Mouse (Mus musculus): ENCODE results near the gene Otud4. TPM values are rescaled to one million over a fixed set of nuclear protein-coding genes. Genes with fewer than 3 reads are reported as not detected.

Gene Otud4
- total and polyA plus RNA-seq, 3 experiments = 45.3 to 53.4 (median 51.7) TPM

DNA sequence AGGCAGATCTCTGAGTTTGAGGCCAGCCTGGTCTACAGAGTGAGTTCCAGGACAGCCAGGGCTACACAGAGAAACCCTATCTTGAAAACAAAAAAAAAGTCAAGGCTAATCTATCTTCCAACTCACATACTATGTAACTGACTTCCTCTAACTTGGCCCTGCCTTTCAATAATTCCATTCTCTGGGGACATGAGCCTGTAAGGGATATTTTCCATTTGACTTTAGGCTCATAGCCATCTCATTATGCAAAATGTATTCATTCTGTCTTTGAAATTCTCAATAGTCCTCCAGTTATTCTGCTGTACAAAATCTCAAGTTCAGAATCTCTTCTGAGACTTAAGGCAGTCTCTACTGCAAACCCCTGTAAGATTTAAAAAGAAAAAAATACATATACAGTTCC is 82.1 kb downstream of the Otud4 start:
- TF ChIP-seq MAX (IDR thresholded peaks at IDR 0.05; ENCODE audit: low read length) = no peak
- no peak for TF ChIP-seq KAT2A (conservative IDR thresholded peaks at IDR 0.05; ENCODE audit: low read depth, low read length)
- no peak for TF ChIP-seq RCOR1 (IDR thresholded peaks at IDR 0.05; ENCODE audit: low read depth, low read length)
- no peak for TF ChIP-seq ZC3H11A (IDR thresholded peaks at IDR 0.05; ENCODE audit: low read depth, low read length)
- TF ChIP-seq MEF2A (IDR thresholded peaks at IDR 0.05; ENCODE audit: extremely low read depth, insufficient replicate concordance, low read depth, low read length, poor library complexity, severe bottlenecking) = no peak
- TF ChIP-seq POLR2AphosphoS5 (IDR thresholded peaks at IDR 0.05; ENCODE audit: borderline replicate concordance, low read depth, low read length) = no peak
- TF ChIP-seq MYC (IDR thresholded peaks at IDR 0.05; ENCODE audit: low read depth, low read length) = no peak
- TF ChIP-seq CHD2 (IDR thresholded peaks at IDR 0.05; ENCODE audit: low read length) = no peak
- no peak for TF ChIP-seq SMC3 (IDR thresholded peaks at IDR 0.05; ENCODE audit: low read depth, low read length)
- TF ChIP-seq USF2 (IDR thresholded peaks at IDR 0.05; ENCODE audit: borderline replicate concordance in 1 of 2, insufficient read depth in 1 of 2, low read depth in 1 of 2, low read length in 2 of 2) = no peak
- no peak for TF ChIP-seq MAFK (IDR thresholded peaks at IDR 0.05; ENCODE audit: borderline replicate concordance, low read depth, low read length)
- TF ChIP-seq ETS1 (IDR thresholded peaks at IDR 0.05; ENCODE audit: low read depth, low read length) = no peak
- TF ChIP-seq TAL1 (IDR thresholded peaks at IDR 0.05; ENCODE audit: low read length) = no peak
- TF ChIP-seq NELFE (IDR thresholded peaks at IDR 0.05; ENCODE audit: low read depth, low read length) = no peak
- no peak for TF ChIP-seq RAD21 (IDR thresholded peaks at IDR 0.05; ENCODE audit: low read depth, low read length)
- no peak for TF ChIP-seq MYB (IDR thresholded peaks at IDR 0.05; ENCODE audit: low read depth, low read length)
- no peak for TF ChIP-seq ELF1 (IDR thresholded peaks at IDR 0.05; ENCODE audit: low read depth, low read length)
- Histone ChIP-seq H3K79me2 (ENCODE audit: control insufficient read depth, insufficient read depth, low read length, poor library complexity) (no peaks in the 10 kb centered on the region), H3K4me1 (ENCODE audit: control insufficient read depth in 1 of 2, insufficient read depth in 2 of 2, low read length in 2 of 2) (peaks cover 0 to 5% of the 10 kb centered on the region in 2 experiments; a peak in 2 of 4 replicates), H3K4me3 (ENCODE audit: control insufficient read depth in 1 of 2, insufficient read depth in 1 of 2, low read depth in 2 of 2, low read length in 2 of 2) (no peak overlapping the region), H3K27ac (ENCODE audit: control insufficient read depth, low read depth, low read length) (no peak overlapping the region), H3K9ac (ENCODE audit: control insufficient read depth, low read depth, low read length, poor library complexity, severe bottlenecking) (no peak overlapping the region), H3K36me3 (ENCODE audit: control insufficient read depth in 1 of 2, insufficient read depth in 2 of 2, low read length in 2 of 2) (peaks cover 7 to 17% of the 10 kb centered on the region in 2 experiments), H3K27me3 (ENCODE audit: control insufficient read depth in 1 of 2, insufficient read depth in 2 of 2, low read length in 2 of 2) (no peaks in the 10 kb centered on the region), H3K9me3 (replicated peaks; ENCODE audit: insufficient read depth, low read length) (no peaks in the 10 kb centered on the region)
- DNase-seq (ENCODE audit: low read depth, low spot score) = no peak

DNA sequence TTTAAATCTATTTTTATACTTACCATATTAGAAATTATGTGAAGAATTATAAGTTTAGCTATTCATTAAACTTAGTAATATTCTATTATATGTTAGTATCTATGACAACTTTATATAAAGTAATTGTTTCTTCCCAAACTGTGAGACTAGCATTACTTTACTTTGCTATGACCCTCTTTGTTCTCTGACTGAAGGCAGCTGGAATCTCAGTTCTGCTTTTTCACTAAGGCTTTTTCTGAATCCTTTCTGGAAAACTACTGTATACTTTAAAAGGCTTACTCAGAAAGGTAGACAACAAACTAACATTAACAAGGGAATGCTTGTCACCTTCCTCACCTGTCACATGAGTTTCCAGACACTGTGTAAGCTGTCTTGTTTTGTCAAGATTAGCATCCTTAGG is 83.9 kb downstream of the Otud4 start:
- Histone ChIP-seq H3K4me1 (ENCODE audit: control insufficient read depth in 1 of 2, insufficient read depth in 2 of 2, low read length in 2 of 2) (peaks cover 0 to 5% of the 10 kb centered on the region in 2 experiments; a peak in 2 of 4 replicates), H3K9me3 (replicated peaks; ENCODE audit: insufficient read depth, low read length) (no peaks in the 10 kb centered on the region), H3K4me3 (ENCODE audit: control insufficient read depth in 1 of 2, insufficient read depth in 1 of 2, low read depth in 2 of 2, low read length in 2 of 2) (no peak overlapping the region), H3K79me2 (ENCODE audit: control insufficient read depth, insufficient read depth, low read length, poor library complexity) (no peaks in the 10 kb centered on the region), H3K9ac (ENCODE audit: control insufficient read depth, low read depth, low read length, poor library complexity, severe bottlenecking) (no peak overlapping the region), H3K27ac (ENCODE audit: control insufficient read depth, low read depth, low read length) (no peak overlapping the region), H3K36me3 (ENCODE audit: control insufficient read depth in 1 of 2, insufficient read depth in 2 of 2, low read length in 2 of 2) (peaks cover 7 to 20% of the 10 kb centered on the region in 2 experiments), H3K27me3 (ENCODE audit: control insufficient read depth in 1 of 2, insufficient read depth in 2 of 2, low read length in 2 of 2) (no peaks in the 10 kb centered on the region)
- no peak for DNase-seq (ENCODE audit: low read depth, low spot score)
- no peak for TF ChIP-seq MYC (IDR thresholded peaks at IDR 0.05; ENCODE audit: low read depth, low read length)
- no peak for TF ChIP-seq ZC3H11A (IDR thresholded peaks at IDR 0.05; ENCODE audit: low read depth, low read length)
- TF ChIP-seq MAFK (IDR thresholded peaks at IDR 0.05; ENCODE audit: borderline replicate concordance, low read depth, low read length) = no peak
- TF ChIP-seq GATA1 (IDR thresholded peaks at IDR 0.05; ENCODE audit: low read depth, low read length) = no peak
- no peak for TF ChIP-seq ELF1 (IDR thresholded peaks at IDR 0.05; ENCODE audit: low read depth, low read length)
- TF ChIP-seq MXI1 (IDR thresholded peaks at IDR 0.05; ENCODE audit: low read depth, low read length) = no peak
- TF ChIP-seq TAL1 (IDR thresholded peaks at IDR 0.05; ENCODE audit: low read length) = no peak
- TF ChIP-seq USF2 (IDR thresholded peaks at IDR 0.05; ENCODE audit: borderline replicate concordance in 1 of 2, insufficient read depth in 1 of 2, low read depth in 1 of 2, low read length in 2 of 2) = no peak
- no peak for TF ChIP-seq POLR2AphosphoS2 (IDR thresholded peaks at IDR 0.05; ENCODE audit: low read length)
- no peak for TF ChIP-seq CHD2 (IDR thresholded peaks at IDR 0.05; ENCODE audit: low read length)
- no peak for TF ChIP-seq POLR2A (IDR thresholded peaks at IDR 0.05; ENCODE audit: control insufficient read depth in 1 of 2, insufficient read depth in 1 of 2, low read depth in 1 of 2, low read length in 2 of 2, poor library complexity in 1 of 2)
- TF ChIP-seq TCF12 (IDR thresholded peaks at IDR 0.05; ENCODE audit: low read depth, low read length) = no peak
- no peak for TF ChIP-seq GABPA (IDR thresholded peaks at IDR 0.05; ENCODE audit: low read depth, low read length)
- no peak for TF ChIP-seq MYB (IDR thresholded peaks at IDR 0.05; ENCODE audit: low read depth, low read length)
- TF ChIP-seq ETS1 (IDR thresholded peaks at IDR 0.05; ENCODE audit: low read depth, low read length) = no peak

Measured in MEL (cell line).